Mouse (Mus musculus): ENCODE measurements at regions not wholly inside any gene's neighbourhood (a gene's known extent, or its start where the extent isn't known, plus 50 kb on each side); places are given as distances from the start of the nearest gene placed in this dataset.
A peak's percentile ranks its signal among the peaks of the same experiment; 100 is the strongest.
"Not testable (repeated sequence)": the region's sequence is repeated elsewhere in the genome, so short reads cannot be mapped to it uniquely, and the experiment has no call there.

GRCm38 (mm10) chr1:154044712-154045111 lies 144.7 kb upstream of the Teddm2 start:
- ATAC-seq = no peak
- H3K27me3 ChIP-seq (replicated peaks; ENCODE audit: insufficient read depth, low read length) = no peaks in the 10 kb centered on the region
- no peak overlapping the region for H3K9ac ChIP-seq (replicated peaks; ENCODE audit: low read depth)
- no peaks in the 10 kb centered on the region for H3K9me3 ChIP-seq (ENCODE audit: low read length)
- no peak overlapping the region for H3K4me3 ChIP-seq (ENCODE audit: low read depth, low read length)
- no peaks in the 10 kb centered on the region for H3K36me3 ChIP-seq (ENCODE audit: insufficient read depth, low read length)
- TF ChIP-seq CTCF (IDR thresholded peaks at IDR 0.05) = no peak
- H3K4me2 ChIP-seq (replicated peaks; ENCODE audit: low read depth, low read length) = no peak overlapping the region
- 77% methylated on average over 4 of the region's 4 CpGs for WGBS
- no peaks in the 10 kb centered on the region for H3K4me1 ChIP-seq (ENCODE audit: insufficient read depth, low read depth, low read length)
- DNase-seq (ENCODE audit: low spot score) = no peak
- no peak overlapping the region for H3K27ac ChIP-seq (ENCODE audit: low read length)

- no peak overlapping the region for H3K4me3 ChIP-seq (ENCODE audit: low read depth, low read length)
- H3K4me2 ChIP-seq (replicated peaks; ENCODE audit: low read depth, low read length) = no peak overlapping the region
- H3K27me3 ChIP-seq (replicated peaks; ENCODE audit: insufficient read depth, low read length) = no peaks in the 10 kb centered on the region
- no peaks in the 10 kb centered on the region for H3K4me1 ChIP-seq (ENCODE audit: insufficient read depth, low read depth, low read length)
- TF ChIP-seq EP300 (IDR thresholded peaks at IDR 0.05) = no peak
- no peak for TF ChIP-seq CTCF (IDR thresholded peaks at IDR 0.05)
- H3K36me3 ChIP-seq (ENCODE audit: insufficient read depth, low read length) = no peaks in the 10 kb centered on the region
- H3K27ac ChIP-seq (ENCODE audit: low read length) = no peak overlapping the region
- DNase-seq (ENCODE audit: low spot score) = no peak
- ATAC-seq = no peak
- H3K9ac ChIP-seq (replicated peaks; ENCODE audit: low read depth) = no peak overlapping the region
- no peaks in the 10 kb centered on the region for H3K9me3 ChIP-seq (ENCODE audit: low read length)
These were observed 145.9 kb upstream of the Teddm2 start for GRCm38 (mm10) chr1:154045951-154046350.

- H3K4me2 ChIP-seq (replicated peaks; ENCODE audit: low read depth, low read length) = no peak overlapping the region
- H3K27me3 ChIP-seq (replicated peaks; ENCODE audit: insufficient read depth, low read length) = no peaks in the 10 kb centered on the region
- TF ChIP-seq EP300 (IDR thresholded peaks at IDR 0.05) = no peak
- TF ChIP-seq CTCF (IDR thresholded peaks at IDR 0.05) = no peak
- no peak for ATAC-seq
- no peak overlapping the region for H3K27ac ChIP-seq (ENCODE audit: low read length)
- no peaks in the 10 kb centered on the region for H3K9me3 ChIP-seq (ENCODE audit: low read length)
- H3K4me3 ChIP-seq (ENCODE audit: low read depth, low read length) = no peak overlapping the region
- H3K36me3 ChIP-seq (ENCODE audit: insufficient read depth, low read length) = no peaks in the 10 kb centered on the region
- H3K4me1 ChIP-seq (ENCODE audit: insufficient read depth, low read depth, low read length) = no peaks in the 10 kb centered on the region
- DNase-seq (ENCODE audit: low spot score) = no peak
- H3K9ac ChIP-seq (replicated peaks; ENCODE audit: low read depth) = no peak overlapping the region
- WGBS = 82% methylated on average over 7 of the region's 7 CpGs
These were observed 147.3 kb upstream of the Zfp648 start for GRCm38 (mm10) chr1:154053641-154054040.

GRCm38 (mm10) chr1:154054874-154055273 lies 146.1 kb upstream of the Zfp648 start:
- Histone ChIP-seq H3K4me3 (ENCODE audit: low read depth, low read length) (no peak overlapping the region), H3K9ac (replicated peaks; ENCODE audit: low read depth) (no peak overlapping the region), H3K4me2 (replicated peaks; ENCODE audit: low read depth, low read length) (no peak overlapping the region), H3K27me3 (replicated peaks; ENCODE audit: insufficient read depth, low read length) (no peaks in the 10 kb centered on the region), H3K27ac (ENCODE audit: low read length) (no peak overlapping the region), H3K9me3 (ENCODE audit: low read length) (no peaks in the 10 kb centered on the region), H3K36me3 (ENCODE audit: insufficient read depth, low read length) (no peaks in the 10 kb centered on the region), H3K4me1 (ENCODE audit: insufficient read depth, low read depth, low read length) (no peaks in the 10 kb centered on the region)
- 81% methylated on average over 1 of the region's 1 CpGs for WGBS
- no peak for ATAC-seq
- no peak for DNase-seq (ENCODE audit: low spot score)
- TF ChIP-seq CTCF (IDR thresholded peaks at IDR 0.05) = no peak
- TF ChIP-seq EP300 (IDR thresholded peaks at IDR 0.05) = no peak

- ATAC-seq; H3K9me3 ChIP-seq (ENCODE audit: low read length); H3K27me3 ChIP-seq (replicated peaks; ENCODE audit: insufficient read depth, low read length); H3K9ac ChIP-seq (replicated peaks; ENCODE audit: low read depth); H3K27ac ChIP-seq (ENCODE audit: low read length); H3K4me2 ChIP-seq (replicated peaks; ENCODE audit: low read depth, low read length); DNase-seq (ENCODE audit: low spot score); H3K36me3 ChIP-seq (ENCODE audit: insufficient read depth, low read length); H3K4me3 ChIP-seq (ENCODE audit: low read depth, low read length); H3K4me1 ChIP-seq (ENCODE audit: insufficient read depth, low read depth, low read length): not testable (repeated sequence)
- WGBS = 73% methylated on average over 2 of the region's 2 CpGs
These were observed 139.6 kb upstream of the Zfp648 start for GRCm38 (mm10) chr1:154061397-154061796.

- H3K36me3 ChIP-seq (ENCODE audit: insufficient read depth, low read length) = no peaks in the 10 kb centered on the region
- 75% methylated on average over 1 of the region's 1 CpGs for WGBS
- ATAC-seq (no peak), DNase-seq (ENCODE audit: low spot score) (no peak)
- no peaks in the 10 kb centered on the region for H3K27me3 ChIP-seq (replicated peaks; ENCODE audit: insufficient read depth, low read length)
- no peaks in the 10 kb centered on the region for H3K4me1 ChIP-seq (ENCODE audit: insufficient read depth, low read depth, low read length)
- no peak overlapping the region for H3K9ac ChIP-seq (replicated peaks; ENCODE audit: low read depth)
- TF ChIP-seq EP300 (IDR thresholded peaks at IDR 0.05) = no peak
- H3K9me3 ChIP-seq (ENCODE audit: low read length) = no peaks in the 10 kb centered on the region
- no peak overlapping the region for H3K27ac ChIP-seq (ENCODE audit: low read length)
- no peak overlapping the region for H3K4me2 ChIP-seq (replicated peaks; ENCODE audit: low read depth, low read length)
- no peak overlapping the region for H3K4me3 ChIP-seq (ENCODE audit: low read depth, low read length)
These were observed 139.1 kb upstream of the Zfp648 start for GRCm38 (mm10) chr1:154061851-154062250.

GRCm38 (mm10) chr1:154062666-154063065 lies 138.3 kb upstream of the Zfp648 start:
- H3K9ac ChIP-seq (replicated peaks; ENCODE audit: low read depth) = no peak overlapping the region
- H3K36me3 ChIP-seq (ENCODE audit: insufficient read depth, low read length) = no peaks in the 10 kb centered on the region
- no peak overlapping the region for H3K27ac ChIP-seq (ENCODE audit: low read length)
- peak; percentile 65 for DNase-seq (ENCODE audit: low spot score)
- H3K4me3 ChIP-seq (ENCODE audit: low read depth, low read length) = no peak overlapping the region
- H3K4me1 ChIP-seq (ENCODE audit: insufficient read depth, low read depth, low read length) = no peaks in the 10 kb centered on the region
- WGBS = 72% methylated on average over 7 of the region's 7 CpGs
- H3K4me2 ChIP-seq (replicated peaks; ENCODE audit: low read depth, low read length) = no peak overlapping the region
- no peak for TF ChIP-seq CTCF (IDR thresholded peaks at IDR 0.05)
- TF ChIP-seq EP300 (IDR thresholded peaks at IDR 0.05) = peak; percentile 31; the same call in 1 of the 2 replicates
- no peaks in the 10 kb centered on the region for H3K27me3 ChIP-seq (replicated peaks; ENCODE audit: insufficient read depth, low read length)
- H3K9me3 ChIP-seq (ENCODE audit: low read length) = no peaks in the 10 kb centered on the region
- peak; percentile 31; the same call in 1 of the 2 replicates for ATAC-seq

Measured in lung, postnatal 0 days (tissue).